Mouse (Mus musculus): ENCODE measurements around the gene Igdcc3. TPM values are rescaled to one million over a fixed set of nuclear protein-coding genes. Genes with fewer than 3 reads are reported as not detected.

Igdcc3 gene
- polyA plus RNA-seq, 1 experiment from 2014 or later = 5.5 TPM

DNA sequence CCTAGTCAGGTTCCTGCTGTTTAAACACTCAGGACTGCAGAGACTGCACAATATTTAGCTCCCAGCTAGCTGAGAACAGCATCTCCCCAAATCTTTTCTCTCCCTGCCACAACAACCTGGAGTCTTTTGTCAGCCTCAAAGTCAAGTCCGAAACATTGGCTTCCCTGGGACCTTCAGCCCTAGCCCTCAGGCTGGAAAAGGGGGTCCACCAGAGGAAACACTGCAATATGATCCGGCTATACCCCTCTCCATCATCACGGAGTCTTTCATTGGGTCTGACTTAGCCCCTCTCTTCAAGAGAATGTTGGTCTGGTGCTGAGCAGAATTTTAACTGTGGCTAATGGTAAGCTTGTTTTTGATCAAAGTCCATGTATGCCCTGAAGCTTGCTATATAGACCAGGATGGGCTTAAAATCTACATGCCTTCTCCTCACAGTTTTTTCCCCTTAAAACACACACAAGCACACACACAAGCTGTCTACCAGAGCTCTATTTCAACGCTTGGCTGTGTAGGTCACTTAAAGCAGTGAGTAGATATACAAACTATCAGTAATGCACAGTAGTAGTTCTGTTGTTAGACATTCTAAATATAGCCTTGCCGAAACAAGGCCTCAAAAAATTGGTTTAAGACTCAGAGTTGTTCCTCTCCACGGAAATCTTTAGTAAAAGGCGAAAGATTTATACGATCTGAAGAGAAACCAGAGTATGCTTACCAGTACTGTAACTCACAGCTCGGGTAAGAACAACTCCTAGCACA lies 55.2 kb downstream of the Igdcc3 start:
- peaks cover 39% of the 10 kb centered on the region for H3K4me1 ChIP-seq (replicated peaks)

DNA sequence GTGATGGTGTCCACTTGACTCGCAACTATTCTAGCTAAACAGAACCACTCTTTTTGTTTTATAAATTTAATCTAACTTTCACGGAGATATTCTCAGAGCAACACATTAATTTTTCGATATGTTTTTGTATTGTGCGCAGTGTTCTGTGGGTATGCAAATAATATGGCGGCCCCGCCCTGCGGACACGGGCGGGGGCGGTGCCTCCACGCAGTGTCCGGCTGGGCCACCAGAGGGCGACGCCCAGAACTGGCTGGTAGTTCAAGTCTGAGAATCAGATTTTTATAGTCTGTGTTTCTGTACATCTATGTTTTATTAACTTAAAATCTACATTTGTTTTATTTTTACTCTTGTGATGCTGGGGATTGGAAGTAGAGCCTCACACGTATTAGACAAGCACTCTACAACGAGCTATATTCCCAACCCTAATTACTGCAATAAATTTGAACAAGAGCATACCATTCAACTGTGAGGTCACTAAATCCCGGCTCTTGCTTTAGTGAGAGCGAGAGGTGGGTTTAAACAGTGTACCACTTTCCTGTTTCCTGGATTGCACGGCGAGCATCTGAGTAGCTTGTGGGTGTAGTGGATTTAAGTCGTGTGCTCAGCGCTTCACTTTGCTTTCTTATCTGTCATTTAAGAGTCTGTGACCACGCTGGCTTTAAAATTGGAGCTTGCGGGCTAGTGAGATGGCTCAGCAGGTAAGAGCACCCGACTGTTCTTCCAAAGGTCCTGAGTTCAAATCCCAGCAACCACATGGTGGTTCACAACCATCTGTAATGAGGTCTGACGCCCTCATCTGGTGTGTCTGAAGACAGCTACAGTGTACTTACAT lies 56.0 kb downstream of the Igdcc3 start:
- Histone ChIP-seq H3K27me3 (replicated peaks) (no peaks in the 10 kb centered on the region), H3K36me3 (no peaks in the 10 kb centered on the region), H3K9ac (peak overlapping the region; percentile 14; the same call in 1 of the 2 replicates), H3K4me1 (replicated peaks) (peaks cover 32% of the 10 kb centered on the region), H3K4me3 (no peak overlapping the region), H3K4me2 (no peak overlapping the region), H3K27ac (ENCODE audit: poor library complexity, severe bottlenecking) (peak overlapping the region; percentile 93), H3K9me3 (replicated peaks) (no peaks in the 10 kb centered on the region)
- WGBS = 16% methylated on average over 26 of the region's 26 CpGs
- peak; percentile 79 for ATAC-seq (ENCODE audit: insufficient number of reproducible peaks, low FRiP score)

More for the DNA sequence above, 55.2 kb downstream of the Igdcc3 start:
- Histone ChIP-seq H3K4me2 (peak overlapping the region; percentile 37), H3K27me3 (replicated peaks) (no peaks in the 10 kb centered on the region), H3K36me3 (no peaks in the 10 kb centered on the region), H3K4me3 (no peak overlapping the region), H3K9me3 (replicated peaks) (no peaks in the 10 kb centered on the region), H3K9ac (peak overlapping the region; percentile 65), H3K27ac (ENCODE audit: poor library complexity, severe bottlenecking) (peak overlapping the region; percentile 93)
- ATAC-seq (ENCODE audit: insufficient number of reproducible peaks, low FRiP score) = peak; percentile 81
- 3% methylated on average over 9 of the region's 9 CpGs for WGBS

DNA sequence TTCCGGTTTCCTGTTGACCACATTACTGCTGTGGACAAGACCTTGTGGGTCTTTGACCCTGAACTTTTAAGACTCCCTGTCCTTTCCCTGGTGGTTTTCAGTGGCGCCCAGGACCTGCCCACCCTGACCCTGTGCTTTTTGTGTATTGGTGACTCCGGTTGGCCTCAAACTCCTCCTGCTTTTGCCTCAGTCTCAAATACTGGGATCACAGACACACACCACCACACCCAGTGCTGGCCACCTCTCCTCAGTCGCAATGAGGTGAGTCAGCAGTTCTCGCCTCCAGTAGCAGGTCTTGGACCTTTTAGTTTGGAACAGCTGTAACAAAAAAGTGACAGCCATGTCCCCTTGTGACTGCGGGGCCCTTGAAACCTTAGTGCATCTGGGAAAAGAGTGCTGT lies 56.8 kb downstream of the Igdcc3 start:
- no peaks in the 10 kb centered on the region for H3K27me3 ChIP-seq (replicated peaks)
- H3K9ac ChIP-seq = no peak overlapping the region
- no peak overlapping the region for H3K4me3 ChIP-seq
- peaks cover 26% of the 10 kb centered on the region for H3K4me1 ChIP-seq (replicated peaks)
- H3K9me3 ChIP-seq (replicated peaks) = no peaks in the 10 kb centered on the region
- WGBS = 79% methylated on average over 6 of the region's 6 CpGs
- peak overlapping the region; percentile 5; the same call in 1 of the 2 replicates for H3K27ac ChIP-seq (ENCODE audit: poor library complexity, severe bottlenecking)
- H3K4me2 ChIP-seq = no peak overlapping the region
- peak; percentile 46; the same call in 1 of the 2 replicates for ATAC-seq (ENCODE audit: insufficient number of reproducible peaks, low FRiP score)
- H3K36me3 ChIP-seq = no peaks in the 10 kb centered on the region

DNA sequence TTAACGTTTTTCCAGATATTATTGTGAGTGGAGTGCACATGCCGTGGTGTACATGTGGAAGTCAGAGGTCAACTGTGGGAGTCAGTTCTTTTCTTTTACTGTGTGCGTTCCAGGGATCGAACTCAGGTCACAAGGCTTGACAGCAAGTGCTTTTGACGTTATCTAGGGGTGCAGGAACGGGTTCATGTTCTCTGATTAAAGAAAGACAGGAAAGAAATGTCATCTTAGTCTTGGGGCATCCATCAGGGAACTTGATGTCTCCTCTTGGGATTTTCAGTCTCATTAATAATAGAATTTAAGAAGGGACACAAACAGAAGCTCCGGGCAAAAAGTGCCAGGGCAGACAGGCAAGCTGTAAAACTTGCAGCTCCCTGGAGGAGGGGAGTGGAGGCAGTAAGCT lies 58.7 kb downstream of the Igdcc3 start:
- Histone ChIP-seq H3K4me3 (no peak overlapping the region), H3K9ac (peak overlapping the region; percentile 44; the same call in 1 of the 2 replicates), H3K36me3 (no peaks in the 10 kb centered on the region), H3K27ac (ENCODE audit: poor library complexity, severe bottlenecking) (peak overlapping the region; percentile 17; the same call in 1 of the 2 replicates), H3K27me3 (replicated peaks) (no peaks in the 10 kb centered on the region), H3K4me2 (no peak overlapping the region), H3K4me1 (replicated peaks) (peaks cover 22% of the 10 kb centered on the region), H3K9me3 (replicated peaks) (no peaks in the 10 kb centered on the region)
- WGBS = 55% methylated on average over 7 of the region's 7 CpGs
- ATAC-seq (ENCODE audit: insufficient number of reproducible peaks, low FRiP score) = no peak

DNA sequence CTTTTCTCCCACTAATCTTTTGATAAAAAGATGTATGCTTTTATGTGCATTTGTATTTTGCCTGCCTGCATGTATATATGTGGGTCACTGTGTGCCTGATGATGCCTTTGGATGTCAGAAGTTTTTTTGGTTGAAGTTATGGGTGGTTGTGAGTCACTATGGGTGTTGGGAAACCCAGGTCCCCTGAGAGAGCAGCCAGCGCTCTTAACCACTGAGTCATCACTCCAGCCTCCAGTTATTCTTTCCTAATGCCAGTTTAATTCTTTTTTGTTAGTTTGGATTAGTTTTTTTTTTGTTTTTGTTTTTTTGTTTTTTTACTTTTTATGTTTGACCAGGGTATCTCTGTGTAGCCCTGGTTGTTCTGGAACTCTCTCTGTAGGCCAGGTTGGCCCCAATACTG lies 59.6 kb downstream of the Igdcc3 start:
- Histone ChIP-seq H3K9ac (no peak overlapping the region), H3K4me2 (no peak overlapping the region), H3K36me3 (no peaks in the 10 kb centered on the region), H3K27me3 (replicated peaks) (no peaks in the 10 kb centered on the region), H3K4me1 (replicated peaks) (peaks cover 14% of the 10 kb centered on the region), H3K27ac (ENCODE audit: poor library complexity, severe bottlenecking) (peak overlapping the region; percentile 58; the same call in 1 of the 2 replicates), H3K9me3 (replicated peaks) (no peaks in the 10 kb centered on the region), H3K4me3 (no peak overlapping the region)
- no peak for ATAC-seq (ENCODE audit: insufficient number of reproducible peaks, low FRiP score)
- WGBS = 60% methylated on average over 1 of the region's 1 CpGs

DNA sequence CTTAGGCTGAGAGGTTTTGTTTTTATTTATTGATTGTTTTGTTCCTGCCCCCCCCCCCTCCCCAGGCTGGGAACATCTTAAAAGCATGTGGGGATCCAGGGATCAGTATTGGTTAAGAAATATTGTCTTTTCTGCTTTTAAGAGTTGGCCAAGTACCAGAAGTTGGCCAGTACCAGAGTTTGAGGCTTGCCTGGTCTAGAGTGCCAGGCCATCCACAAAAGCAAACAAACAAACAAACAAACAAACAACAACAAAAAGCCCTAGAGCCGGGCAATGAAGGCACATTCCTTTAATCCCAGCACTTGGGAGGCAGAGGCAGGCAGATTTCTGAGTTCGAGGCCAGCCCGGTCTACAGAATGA lies 60.0 kb downstream of the Igdcc3 start:
- 33% methylated on average over 3 of the region's 3 CpGs for WGBS
- H3K36me3 ChIP-seq = no peaks in the 10 kb centered on the region
- H3K4me1 ChIP-seq (replicated peaks) = peaks cover 10% of the 10 kb centered on the region
- no peaks in the 10 kb centered on the region for H3K9me3 ChIP-seq (replicated peaks)
- no peak for ATAC-seq (ENCODE audit: insufficient number of reproducible peaks, low FRiP score)
- H3K4me3 ChIP-seq = no peak overlapping the region
- H3K27ac ChIP-seq (ENCODE audit: poor library complexity, severe bottlenecking) = peak overlapping the region; percentile 58; the same call in 1 of the 2 replicates
- no peak overlapping the region for H3K4me2 ChIP-seq
- H3K9ac ChIP-seq = no peak overlapping the region
- no peaks in the 10 kb centered on the region for H3K27me3 ChIP-seq (replicated peaks)

DNA sequence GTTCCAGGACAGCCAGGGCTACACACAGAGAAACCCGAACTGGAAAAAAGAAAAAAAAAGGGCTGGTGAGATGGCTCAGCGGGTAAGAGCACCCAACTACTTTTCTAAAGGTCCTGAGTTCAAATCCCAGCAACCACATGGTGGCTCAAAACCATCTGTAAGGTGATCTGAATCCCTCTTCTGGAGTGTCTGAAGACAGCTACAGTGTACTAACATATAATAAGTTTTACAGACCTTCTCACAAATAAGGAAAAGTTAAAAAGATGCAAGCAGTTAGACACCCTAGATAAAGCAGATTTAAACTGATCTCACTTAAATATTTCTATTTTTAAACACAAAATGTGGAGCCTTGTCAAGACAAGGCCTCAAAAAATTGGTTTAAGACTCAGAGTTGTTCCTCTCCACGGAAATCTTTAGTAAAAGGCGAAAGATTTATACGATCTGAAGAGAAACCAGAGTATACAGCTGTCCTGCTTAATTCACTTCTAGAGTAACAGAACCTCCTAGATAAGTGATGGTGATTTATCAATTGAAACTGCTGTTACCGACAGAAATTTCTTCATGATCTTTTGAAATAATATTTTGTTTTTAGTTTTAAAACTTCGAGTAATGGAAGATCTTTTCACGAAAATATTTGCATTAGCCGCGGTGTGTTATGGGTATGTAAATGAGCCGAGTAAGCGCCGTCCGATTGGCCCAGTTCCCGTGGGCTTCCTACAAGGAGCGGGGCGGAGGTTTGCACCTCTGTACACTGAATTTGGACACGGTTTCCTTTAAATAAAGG lies 60.6 kb downstream of the Igdcc3 start:
- Histone ChIP-seq H3K27ac (ENCODE audit: poor library complexity, severe bottlenecking) (peak overlapping the region; percentile 58), H3K4me2 (peak overlapping the region; percentile 73), H3K36me3 (no peaks in the 10 kb centered on the region), H3K27me3 (replicated peaks) (no peaks in the 10 kb centered on the region), H3K9ac (peak overlapping the region; percentile 72), H3K9me3 (replicated peaks) (no peaks in the 10 kb centered on the region), H3K4me1 (replicated peaks) (peaks cover 7% of the 10 kb centered on the region; the same call in 1 of the 2 replicates), H3K4me3 (peak overlapping the region; percentile 51)
- WGBS = under 1% methylated on average over 18 of the region's 18 CpGs
- peak; percentile 86 for ATAC-seq (ENCODE audit: insufficient number of reproducible peaks, low FRiP score)

DNA sequence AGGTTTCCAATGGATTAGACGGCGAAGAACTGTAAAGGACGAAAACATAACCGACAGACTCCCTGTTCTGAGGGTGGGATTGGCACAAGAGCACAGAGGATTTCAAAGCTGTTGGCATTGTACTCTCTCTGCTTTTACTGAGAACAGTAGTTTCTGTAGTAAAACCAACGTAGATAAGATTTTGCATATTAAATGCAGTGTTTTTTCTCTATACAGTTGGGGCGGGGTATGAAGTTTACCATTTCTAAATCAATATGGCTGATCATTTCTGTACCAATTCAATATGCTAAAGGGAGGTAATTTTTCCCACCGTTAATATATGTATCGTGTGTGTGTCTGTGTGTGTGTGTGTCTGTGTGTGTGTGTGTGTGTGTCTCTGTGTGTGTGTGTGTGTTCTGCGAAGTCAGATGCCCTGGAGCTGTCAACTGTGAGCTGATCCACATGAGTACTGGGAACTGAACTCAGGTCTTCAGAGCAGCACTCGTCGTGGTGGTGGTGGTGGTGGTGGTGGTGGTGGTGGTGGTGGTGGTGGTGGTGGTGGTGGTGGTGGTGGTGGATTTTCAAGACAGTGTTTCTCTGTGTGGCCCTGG lies 61.3 kb downstream of the Igdcc3 start:
- peak overlapping the region; percentile 51 for H3K4me3 ChIP-seq
- H3K4me2 ChIP-seq = peak overlapping the region; percentile 73
- H3K36me3 ChIP-seq = no peaks in the 10 kb centered on the region
- peak overlapping the region; percentile 72 for H3K9ac ChIP-seq
- H3K27me3 ChIP-seq (replicated peaks) = no peaks in the 10 kb centered on the region
- peak overlapping the region; percentile 48 for H3K27ac ChIP-seq (ENCODE audit: poor library complexity, severe bottlenecking)
- WGBS = 20% methylated on average over 9 of the region's 11 CpGs
- no peak for ATAC-seq (ENCODE audit: insufficient number of reproducible peaks, low FRiP score)
- peaks cover 5% of the 10 kb centered on the region; the same call in 1 of the 2 replicates for H3K4me1 ChIP-seq (replicated peaks)
- H3K9me3 ChIP-seq (replicated peaks) = no peaks in the 10 kb centered on the region; the same call in 1 of the 2 replicates

DNA sequence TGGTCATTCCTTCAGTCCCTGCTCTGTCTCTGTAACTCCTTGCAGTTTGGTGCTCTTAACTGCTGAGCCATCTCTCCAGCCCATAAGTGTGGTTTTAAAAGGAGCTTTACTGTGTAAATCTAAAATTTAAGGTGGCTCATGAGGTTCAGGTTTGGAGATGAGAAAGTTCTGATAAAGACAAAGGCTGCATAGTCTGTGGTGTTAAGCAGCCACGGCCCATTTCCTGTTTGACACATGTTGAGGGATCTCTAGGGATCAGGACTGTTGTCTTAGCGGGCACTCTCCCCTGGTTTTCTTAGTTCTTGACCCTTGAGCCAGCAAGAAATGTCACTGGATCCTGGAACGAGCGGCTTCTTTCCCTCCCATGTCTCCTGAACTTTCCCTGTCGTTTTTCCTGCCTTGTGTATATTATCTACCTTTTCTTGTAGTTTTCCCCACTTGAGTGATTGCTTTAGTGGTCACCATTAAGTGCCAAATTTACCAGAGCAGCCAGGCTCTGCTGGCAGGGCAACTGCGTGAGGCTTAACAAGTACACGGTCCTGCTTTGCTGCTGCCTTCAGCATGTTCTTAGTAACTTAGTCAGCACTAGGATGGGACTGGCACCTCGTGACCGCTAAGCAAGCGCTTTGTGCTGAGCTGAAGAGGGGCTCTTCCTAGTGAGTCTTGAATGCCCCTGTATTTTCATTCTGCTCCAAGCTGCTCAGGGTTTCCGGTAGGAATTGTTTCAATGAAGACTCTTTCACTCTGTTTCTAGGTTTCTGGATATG lies 64.2 kb downstream of the Igdcc3 start:
- Histone ChIP-seq H3K9ac (no peak overlapping the region), H3K27ac (ENCODE audit: poor library complexity, severe bottlenecking) (no peak overlapping the region), H3K36me3 (no peaks in the 10 kb centered on the region), H3K27me3 (replicated peaks) (no peaks in the 10 kb centered on the region), H3K9me3 (replicated peaks) (no peaks in the 10 kb centered on the region; the same call in 1 of the 2 replicates), H3K4me1 (replicated peaks) (0 out of 2 replicates have a peak, but pooled peaks cover under 1% of the 10 kb centered on the region), H3K4me2 (no peak overlapping the region), H3K4me3 (no peak overlapping the region)
- 62% methylated on average over 11 of the region's 11 CpGs for WGBS
- no peak for ATAC-seq (ENCODE audit: insufficient number of reproducible peaks, low FRiP score)
